ENCODE assay signal across 28 mouse cellular contexts in genomic region chr12:103659171-103659570, GRCm38 (mm10). TPM values are rescaled to one million over a fixed set of nuclear protein-coding genes. Genes with fewer than 3 reads are reported as not detected.
"Had no signal": no experiment of that assay in that cellular context is flagged by ENCODE, and none has a peak within 500 bp of the region (broad histone marks: within the 10 kb centered on the region; RNA-seq: fewer than 3 reads in every experiment).

No protein-coding gene starts in this region.

- H3K27ac ChIP-seq: kidney, embryonic 15.5 days; limb, embryonic 10.5 days; limb, embryonic 13.5 days; liver, embryonic 14.5 days; macrophage; midbrain, embryonic 12.5 days; midbrain, embryonic 15.5 days; neural tube, embryonic 12.5 days; neural tube, embryonic 15.5 days had no signal

- DNase-seq: kidney, postnatal 10 days; kidney, postnatal 36 days; liver, postnatal 0 days; lung, embryonic 14.5 days; right cerebral cortex, adult 18-20 months; right cerebral cortex, postnatal 14 days; right cerebral cortex, postnatal 4 days; spleen, adult 18-20 months; thymus, adult 18-20 months; thymus, postnatal 36 days had no signal

- H3K4me1 ChIP-seq: kidney, embryonic 15.5 days; limb, embryonic 10.5 days; limb, embryonic 13.5 days; midbrain, embryonic 12.5 days; midbrain, embryonic 15.5 days; neural tube, embryonic 12.5 days; neural tube, embryonic 15.5 days had no signal

- H3K9ac ChIP-seq: kidney, embryonic 15.5 days; limb, embryonic 13.5 days; liver, embryonic 14.5 days; liver, postnatal 0 days; lung, embryonic 14.5 days; midbrain, embryonic 12.5 days; midbrain, embryonic 15.5 days; neural tube, embryonic 12.5 days; neural tube, embryonic 15.5 days had no signal

- H3K36me3 ChIP-seq: kidney, embryonic 15.5 days; limb, embryonic 10.5 days; limb, embryonic 13.5 days; midbrain, embryonic 12.5 days; midbrain, embryonic 15.5 days; neural tube, embryonic 12.5 days; neural tube, embryonic 15.5 days had no signal

- H3K27me3 ChIP-seq: kidney, embryonic 15.5 days; limb, embryonic 13.5 days; midbrain, embryonic 12.5 days; midbrain, embryonic 15.5 days; neural tube, embryonic 12.5 days; neural tube, embryonic 15.5 days had no signal

- H3K4me3 ChIP-seq: kidney, embryonic 15.5 days; limb, embryonic 10.5 days; limb, embryonic 13.5 days; midbrain, embryonic 12.5 days; midbrain, embryonic 15.5 days; neural tube, embryonic 12.5 days; neural tube, embryonic 15.5 days had no signal

RNA-seq across cellular contexts. Expression of gene Serpina6, which starts 2.2 kb away (rescaled TPM):
- total RNA-seq: layer of hippocampus, adult 18-20 months; layer of hippocampus, postnatal 14 days; left cerebral cortex, postnatal 25 days; megakaryocyte, adult 5-6 weeks had no signal
- polyA plus RNA-seq: limb, embryonic 10.5 days; lung, postnatal 0 days; macrophage; midbrain, embryonic 12.5 days; midbrain, embryonic 15.5 days; urinary bladder, adult 2 months had no signal

RNA-seq across cellular contexts. Expression of gene Serpina16, which starts 16.8 kb away (rescaled TPM):
- total RNA-seq: layer of hippocampus, adult 18-20 months; layer of hippocampus, postnatal 14 days; left cerebral cortex, postnatal 25 days; megakaryocyte, adult 5-6 weeks had no signal
- polyA plus RNA-seq: kidney, embryonic 15.5 days; limb, embryonic 10.5 days; limb, embryonic 13.5 days; liver, embryonic 11.5 days; liver, postnatal 0 days; lung, embryonic 14.5 days; lung, postnatal 0 days; macrophage; midbrain, embryonic 12.5 days; midbrain, embryonic 15.5 days; neural tube, embryonic 12.5 days; urinary bladder, adult 2 months had no signal

RNA-seq across cellular contexts. Expression of gene Serpina10, which starts 27.9 kb away (rescaled TPM):
- total RNA-seq: layer of hippocampus, adult 18-20 months; left cerebral cortex, postnatal 25 days; megakaryocyte, adult 5-6 weeks had no signal
- polyA plus RNA-seq: limb, embryonic 10.5 days; limb, embryonic 13.5 days; lung, embryonic 14.5 days; macrophage; midbrain, embryonic 12.5 days; testis, adult 2 months; urinary bladder, adult 2 months had no signal

RNA-seq across cellular contexts. Expression of gene Serpina1f, which starts 36.2 kb away (rescaled TPM):
- total RNA-seq: layer of hippocampus, adult 18-20 months; layer of hippocampus, postnatal 14 days; left cerebral cortex, postnatal 25 days; megakaryocyte, adult 5-6 weeks had no signal
- polyA plus RNA-seq: kidney, embryonic 15.5 days; limb, embryonic 10.5 days; limb, embryonic 13.5 days; liver, embryonic 14.5 days; liver, postnatal 0 days; lung, embryonic 14.5 days; lung, postnatal 0 days; macrophage; midbrain, embryonic 12.5 days; midbrain, embryonic 15.5 days; neural tube, embryonic 12.5 days; neural tube, embryonic 15.5 days; stomach, embryonic 16.5 days; urinary bladder, adult 2 months had no signal
